Mouse (Mus musculus): ENCODE results near the gene 4930451I11Rik. TPM values are rescaled to one million over a fixed set of nuclear protein-coding genes. Genes with fewer than 3 reads are reported as not detected.

4930451I11Rik gene
- total RNA-seq, 2 experiments from 2014 or later: not detected

Other genes starting within 250 kb of the 4930451I11Rik start
- under 1 TPM; 0.26 to 0.59 TPM for gene Apobr, start 246.7 kb downstream of the 4930451I11Rik start, total RNA-seq (2021)
- gene Cln3, start 245.8 kb downstream of the 4930451I11Rik start, total RNA-seq (2021): 10 to 100 TPM in 1 of 2 experiments, 1 to 10 TPM in 1; 8.8 to 10.6 TPM
- gene Il27, start 236.7 kb downstream of the 4930451I11Rik start, total RNA-seq (2021): not detected
- gene Nupr1, start 200.8 kb downstream of the 4930451I11Rik start, total RNA-seq (2021): 10 to 100 TPM; 10.6 to 14.2 TPM
- gene Sgf29, start 182.3 kb downstream of the 4930451I11Rik start, total RNA-seq (2021): 10 to 100 TPM; 24.0 to 25.1 TPM
- 10 to 100 TPM; 12.3 to 22.9 TPM for gene Sult1a1, start 155.2 kb downstream of the 4930451I11Rik start, total RNA-seq (2021)
- gene Bola2, start 136.2 kb downstream of the 4930451I11Rik start, total RNA-seq (2021): 10 to 100 TPM; 33.1 to 37.0 TPM
- gene Slx1b, start 135.9 kb downstream of the 4930451I11Rik start, total RNA-seq (2021): 1 to 10 TPM; 2.7 to 3.3 TPM
- 1 to 10 TPM; 2.1 to 3.3 TPM for gene Coro1a, start 123.9 kb downstream of the 4930451I11Rik start, total RNA-seq (2021)
- gene Mapk3, start 72.0 kb downstream of the 4930451I11Rik start, total RNA-seq (2021): 10 to 100 TPM; 21.4 to 23.8 TPM
- gene Gdpd3, start 65.3 kb downstream of the 4930451I11Rik start, total RNA-seq (2021): 1 to 10 TPM in 1 of 2 experiments, under 1 TPM in 1; 0.49 to 1.6 TPM
- gene Ypel3, start 54.7 kb downstream of the 4930451I11Rik start, total RNA-seq (2021): 10 to 100 TPM; 63.8 to 69.0 TPM
- under 1 TPM; 0.20 to 0.62 TPM for gene Tbx6, start 50.2 kb downstream of the 4930451I11Rik start, total RNA-seq (2021)
- 10 to 100 TPM; 21.7 to 26.8 TPM for gene Ppp4c, start 39.1 kb downstream of the 4930451I11Rik start, total RNA-seq (2021)
- 10 to 100 TPM; 50.5 to 55.3 TPM for gene Fam57b, start 34.0 kb downstream of the 4930451I11Rik start, total RNA-seq (2021)
- gene Doc2a, start 15.8 kb upstream of the 4930451I11Rik start, total RNA-seq (2021): not detected
- gene Hirip3, start 30.3 kb upstream of the 4930451I11Rik start, total RNA-seq (2021): 1 to 10 TPM; 4.2 to 5.0 TPM
- 10 to 100 TPM; 11.2 to 11.8 TPM for gene Ino80e, start 30.7 kb upstream of the 4930451I11Rik start, total RNA-seq (2021)
- 10 to 100 TPM; 20.3 to 26.4 TPM for gene Taok2, start 53.1 kb upstream of the 4930451I11Rik start, total RNA-seq (2021)
- 1 to 10 TPM; 8.2 to 9.1 TPM for gene Tmem219, start 91.3 kb upstream of the 4930451I11Rik start, total RNA-seq (2021)
- 1 to 10 TPM; 1.8 to 2.2 TPM for gene Kctd13, start 97.2 kb upstream of the 4930451I11Rik start, total RNA-seq (2021)
- gene Asphd1, start 117.9 kb upstream of the 4930451I11Rik start, total RNA-seq (2021): not detected
- 1 to 10 TPM; 1.6 to 1.7 TPM for gene Sez6l2, start 118.9 kb upstream of the 4930451I11Rik start, total RNA-seq (2021)
- gene Cdipt, start 144.3 kb upstream of the 4930451I11Rik start, total RNA-seq (2021): 10 to 100 TPM; 30.5 to 31.2 TPM
- not detected for gene Cdiptos, start 144.5 kb upstream of the 4930451I11Rik start, total RNA-seq (2021)
- 10 to 100 TPM; 20.4 to 23.3 TPM for gene Mvp, start 183.0 kb upstream of the 4930451I11Rik start, total RNA-seq (2021)
- not detected for gene Pagr1b, start 184.8 kb upstream of the 4930451I11Rik start, total RNA-seq (2021)
- gene Pagr1a, start 185.7 kb upstream of the 4930451I11Rik start, total RNA-seq (2021): 1 to 10 TPM; 2.4 to 8.7 TPM
- 10 to 100 TPM; 15.9 to 17.5 TPM for gene Gm42742, start 189.5 kb upstream of the 4930451I11Rik start, total RNA-seq (2021)
- under 1 TPM; 0.77 to 0.86 TPM for gene Prrt2, start 189.6 kb upstream of the 4930451I11Rik start, total RNA-seq (2021)
- gene Maz, start 195.4 kb upstream of the 4930451I11Rik start, total RNA-seq (2021): 10 to 100 TPM; 64.0 to 66.1 TPM
- gene Kif22, start 210.8 kb upstream of the 4930451I11Rik start, total RNA-seq (2021): 1 to 10 TPM; 1.8 to 2.3 TPM

Data from gastrocnemius, postnatal 25 days (tissue).